ENCODE assay signal across 20 mouse cellular contexts in the genomic region with DNA sequence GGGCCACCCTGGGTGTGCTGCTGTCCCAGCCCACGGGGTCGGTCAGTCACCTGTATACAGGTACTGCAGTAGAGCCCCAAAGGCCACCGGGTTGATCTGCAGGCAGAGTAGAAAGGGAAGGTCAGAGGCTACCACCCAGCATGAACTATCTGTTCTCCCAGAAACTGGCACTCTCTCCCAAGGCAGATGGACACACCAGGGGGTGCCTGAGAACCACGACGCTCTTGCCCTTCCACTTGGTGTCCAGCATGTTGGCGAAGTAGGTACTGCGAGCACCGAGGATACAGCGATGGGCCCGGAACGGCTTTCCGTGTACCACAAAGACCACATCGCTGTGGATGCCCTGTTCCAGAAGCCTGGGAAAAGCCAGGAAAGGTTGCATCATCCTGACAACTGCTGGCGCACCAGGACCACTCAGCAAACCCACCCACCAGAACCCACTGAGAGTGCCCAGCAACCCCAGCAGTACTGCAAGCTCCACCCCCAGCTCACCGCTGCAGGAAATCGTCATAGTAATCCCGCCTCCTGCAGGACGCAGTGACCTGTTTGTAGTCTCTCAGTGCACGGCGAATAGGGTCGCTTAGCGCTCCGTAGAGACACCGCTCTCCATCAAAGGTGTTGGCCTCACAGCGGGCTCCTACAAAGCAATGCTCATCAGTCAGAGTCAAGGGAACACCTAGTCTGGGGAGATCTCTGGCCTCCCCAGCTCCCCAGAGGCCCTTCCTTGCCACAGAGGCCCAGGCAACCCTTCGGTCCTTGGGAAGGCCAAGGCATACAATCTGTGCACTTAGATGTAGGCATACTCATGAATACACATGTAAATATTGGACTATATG. TPM values are rescaled to one million over a fixed set of nuclear protein-coding genes. Genes with fewer than 3 reads are reported as not detected.
A peak's percentile ranks its signal among the peaks of the same experiment; 100 is the strongest.
DNase-seq lines count a peak whose midpoint lies in the region; ATAC-seq and TF ChIP-seq lines count a peak whose summit lies in the region.
"Had no signal": no experiment of that assay in that cellular context is flagged by ENCODE, and none has a peak within 500 bp of the region (broad histone marks: within the 10 kb centered on the region; RNA-seq: fewer than 3 reads in every experiment).

No protein-coding gene starts in this region.

- ATAC-seq in heart, embryonic 13.5 days (ENCODE audit: extremely low read depth, insufficient number of reproducible peaks, low FRiP score, low TSS enrichment), result no peak
- ATAC-seq: hindbrain, postnatal 0 days; lung, postnatal 0 days had no signal

- no peak for TF ChIP-seq CTCF in ES-Bruce4 (IDR thresholded peaks at IDR 0.05; ENCODE audit: low read depth, low read length)

- no peak overlapping the region for H3K27ac ChIP-seq in heart, embryonic 13.5 days (replicated peaks)
- no peak overlapping the region for H3K27ac ChIP-seq in ES-Bruce4 (ENCODE audit: insufficient read depth, low read length)
- H3K27ac ChIP-seq: hindbrain, postnatal 0 days; neural tube, embryonic 13.5 days; stomach, postnatal 0 days had no signal

- peaks cover 31% of the 10 kb centered on the region for H3K4me1 ChIP-seq in heart, embryonic 13.5 days
- H3K4me1 ChIP-seq in ES-Bruce4 (ENCODE audit: control insufficient read depth, insufficient read depth, low read length), result peaks cover 5% of the 10 kb centered on the region

- no peak for TF ChIP-seq POLR2A in ES-Bruce4 (IDR thresholded peaks at IDR 0.05; ENCODE audit: insufficient read depth, low read length)

- TF ChIP-seq EP300 in ES-Bruce4 (IDR thresholded peaks at IDR 0.05; ENCODE audit: insufficient read depth, low read depth, low read length), result no peak

- no peak for DNase-seq in heart, adult 8-10 months (ENCODE audit: low spot score)
- DNase-seq in R1 (ENCODE audit: low read depth, low spot score), result peak; percentile 76
- peak; percentile 72 to 78 for DNase-seq in cerebellum, postnatal 25 days
- DNase-seq in thymus, postnatal 14 days, result no peak
- no peak for DNase-seq in lung, postnatal 4 days
- DNase-seq: adrenal gland, postnatal 14 days; gastrocnemius, postnatal 36 days; heart, postnatal 36 days; kidney, adult 8-10 months; kidney, postnatal 36 days; layer of hippocampus, adult 9-11 months; right cerebral cortex, postnatal 25 days had no signal

- H3K4me2 ChIP-seq in heart, embryonic 13.5 days, result peak overlapping the region; percentile 85
- H3K4me2 ChIP-seq: heart, embryonic 12.5 days had no signal

- no peaks in the 10 kb centered on the region for H3K9me3 ChIP-seq in heart, embryonic 13.5 days
- no peaks in the 10 kb centered on the region for H3K9me3 ChIP-seq in ES-Bruce4 (replicated peaks; ENCODE audit: control insufficient read depth, insufficient read depth, low read length, poor library complexity, severe bottlenecking)
- H3K9me3 ChIP-seq: heart, embryonic 12.5 days; neural tube, embryonic 13.5 days had no signal

- H3K36me3 ChIP-seq in heart, embryonic 13.5 days, result peaks cover 52% of the 10 kb centered on the region
- H3K36me3 ChIP-seq in ES-Bruce4 (ENCODE audit: control insufficient read depth, insufficient read depth, low read length, poor library complexity, severe bottlenecking), result no peaks in the 10 kb centered on the region

- H3K4me3 ChIP-seq in heart, embryonic 13.5 days, result peak overlapping the region; percentile 95
- peak overlapping the region; percentile 51 for H3K4me3 ChIP-seq in ES-Bruce4 (ENCODE audit: low read depth, low read length)
- H3K4me3 ChIP-seq: heart, embryonic 12.5 days had no signal

- WGBS in heart, embryonic 13.5 days, result 80% methylated on average over 26 of the region's 26 CpGs

- no peaks in the 10 kb centered on the region for H3K27me3 ChIP-seq in heart, embryonic 13.5 days (replicated peaks)
- no peaks in the 10 kb centered on the region for H3K27me3 ChIP-seq in ES-Bruce4 (ENCODE audit: control insufficient read depth, insufficient read depth, low read length, poor library complexity, severe bottlenecking)
- H3K27me3 ChIP-seq: heart, embryonic 12.5 days; neural tube, embryonic 13.5 days had no signal

- H3K9ac ChIP-seq in heart, embryonic 13.5 days, result 0 out of 2 replicates have a peak overlapping the region, but pooled peaks have one; percentile 24
- H3K9ac ChIP-seq in ES-Bruce4 (ENCODE audit: low read depth, poor library complexity, severe bottlenecking), result 0 out of 2 replicates have a peak overlapping the region, but pooled peaks have one; percentile 6
- H3K9ac ChIP-seq: heart, embryonic 12.5 days had no signal

RNA-seq across cellular contexts. Expression of a gene that starts 2.4 kb away (rescaled TPM):
- 23.7 and 26.0 TPM in 2 replicates for polyA plus RNA-seq in heart, embryonic 13.5 days (2015; fragmentation: Nextera tagmentation; extraction: Ambion mirVana)
- total RNA-seq in heart, adult 8-10 months (2022), result 10 to 100 TPM; 18.8 to 27.6 (median 23.8) TPM
- polyA plus RNA-seq in ES-Bruce4 (2011; ENCODE audit: insufficient read depth, insufficient read length, low read depth, missing spikeins), result 16.7 and 18.3 TPM in 2 replicates

RNA-seq across cellular contexts. Expression of a gene that starts 35.5 kb away (rescaled TPM):
- 44.1 and 46.1 TPM in 2 replicates for polyA plus RNA-seq in heart, embryonic 13.5 days (2015; fragmentation: Nextera tagmentation; extraction: Ambion mirVana)
- 10 to 100 TPM; 13.7 to 14.8 (median 14.2) TPM for total RNA-seq in heart, adult 8-10 months (2022)
- 0.81 and 1.2 TPM in 2 replicates for polyA plus RNA-seq in ES-Bruce4 (2011; ENCODE audit: insufficient read depth, insufficient read length, low read depth, missing spikeins)
- total RNA-seq: monocyte, adult 5-6 weeks had no signal

RNA-seq across cellular contexts. Expression of a gene that starts 59.2 kb away (rescaled TPM):
- 98.1 and 98.3 TPM in 2 replicates for polyA plus RNA-seq in heart, embryonic 13.5 days (2015; fragmentation: Nextera tagmentation; extraction: Ambion mirVana)
- total RNA-seq in heart, adult 8-10 months (2022), result 1 to 10 TPM; 4.7 to 6.7 (median 5.6) TPM
- polyA plus RNA-seq in ES-Bruce4 (2011; ENCODE audit: insufficient read depth, insufficient read length, low read depth, missing spikeins), result 117 and 120 TPM in 2 replicates

Comparison
In these comparisons a context has a peak if more than half of its experiments do, and no peak if none do; other contexts are left out.
1. DNase-seq: peak in R1 (single experiment) and cerebellum, postnatal 25 days (2 of 2); none in heart, adult 8-10 months (single experiment), thymus, postnatal 14 days (single experiment) and lung, postnatal 4 days (0 of 2).
2. RNA of a gene that starts 35.5 kb away (polyA plus RNA-seq): 44.1 to 46.1 TPM in heart, embryonic 13.5 days; 0.81 to 1.2 TPM in ES-Bruce4; every median in the first group is over 10 times any median in the second.